Mouse (Mus musculus) left cerebral cortex, adult 2 months (tissue): ENCODE measurements around the gene Trak1. TPM values are rescaled to one million over a fixed set of nuclear protein-coding genes. Genes with fewer than 3 reads are reported as not detected.
A peak's percentile ranks its signal among the peaks of the same experiment; 100 is the strongest.

Experiments
- DNase-seq, 2 experiments: peaks; one replicate each; pipeline ENCODE4 v3.0.0; 2021 to 2022; ENCODE audit warnings: low spot score in 2 of 2, mixed read lengths in 1 of 2; ENCODE audit errors: extremely low spot score in 1 of 2
- H3K27ac ChIP-seq: fragments of 200-600 bp; 2 replicates; pipeline ENCODE4 v1.8.1; 2022
- H3K4me3 ChIP-seq: fragments of 200-600 bp; 2 replicates; pipeline ENCODE4 v1.8.1; 2022
- CTCF ChIP-seq: fragments of 200-600 bp; IDR thresholded peaks from 2 replicates; pipeline ENCODE4 v1.8.1; 2022; ENCODE audit warnings: antibody characterized with exemption, mild to moderate bottlenecking, moderate library complexity
- intact Hi-C: fragments of 180-260 bp; cut with DNase I; formaldehyde crosslinking; loops from one replicate; pipeline ENCODE4 v1.15.1; 2025
- total RNA-seq, 2 experiments: library from RNA; stranded (reverse); gene quantifications; 2 replicates each; pipeline ENCODE4 v1.2.3; 2021

Gene Trak1
- total RNA-seq, 2 experiments from 2014 or later: 247 to 298 TPM

GRCm38 (mm10) chr9:121494006-121494767, 196.9 kb downstream of the Trak1 start:
- TF ChIP-seq CTCF: no peak; the same call in 1 of the 2 replicates
- H3K27ac ChIP-seq: peak overlapping the region; percentile 90
- intact Hi-C loops: loop anchor here (2.0 kb wide), 1 partner anchor 63 kb away; no protein-coding TSS in a partner anchor
- H3K4me3 ChIP-seq: peak overlapping the region; percentile 65
- DNase-seq: no peak

- H3K4me3 ChIP-seq: peak within 1 kb of the TSS; percentile 65
- intact Hi-C loops: loop anchor here (1.0 to 2.0 kb wide), 2 partner anchors 61 to 106 kb away; no protein-coding TSS in a partner anchor
- H3K27ac ChIP-seq: peak within 1 kb of the TSS; percentile 90
- TF ChIP-seq CTCF: no peak
- DNase-seq: peak; percentile 48 to 76
Observed at GRCm38 (mm10) chr9:121495529-121495928, 198.2 kb downstream of the Trak1 start, which contains the start of gene Cck. Gene Cck, minus strand, starts transcription at chr9:121495694.

GRCm38 (mm10) chr9:121496102-121496501, 198.8 kb downstream of the Trak1 start:
- Histone ChIP-seq H3K27ac (peak overlapping the region; percentile 87), H3K4me3 (peak overlapping the region; percentile 65)
- intact Hi-C loops: no loop called here
- TF ChIP-seq CTCF: peak; percentile 26
- DNase-seq: no peak

GRCm38 (mm10) chr9:121505346-121505745, 208.0 kb downstream of the Trak1 start:
- peak overlapping the region; percentile 91 for H3K27ac ChIP-seq
- TF ChIP-seq CTCF: no peak
- intact Hi-C loops: no loop called here
- no peak overlapping the region for H3K4me3 ChIP-seq
- DNase-seq: peak; percentile 51 to 66

- intact Hi-C loops: loop anchor here (1.0 kb wide), 2 partner anchors 50 to 94 kb away; no protein-coding TSS in a partner anchor
- Histone ChIP-seq H3K4me3 (no peak overlapping the region), H3K27ac (peak overlapping the region; percentile 92)
- peak; percentile 35 to 52 for DNase-seq
- TF ChIP-seq CTCF: no peak
Observed at GRCm38 (mm10) chr9:121506478-121507180, 209.3 kb downstream of the Trak1 start.

GRCm38 (mm10) chr9:121511911-121512310, 214.6 kb downstream of the Trak1 start:
- no peak for DNase-seq
- TF ChIP-seq CTCF: no peak
- intact Hi-C loops: no loop called here
- H3K27ac ChIP-seq: no peak overlapping the region
- no peak overlapping the region for H3K4me3 ChIP-seq

- H3K27ac ChIP-seq: no peak overlapping the region
- intact Hi-C loops: no loop called here
- no peak overlapping the region for H3K4me3 ChIP-seq
- TF ChIP-seq CTCF: no peak
- no peak for DNase-seq
Observed at GRCm38 (mm10) chr9:121514462-121514861, 217.2 kb downstream of the Trak1 start.

DNA sequence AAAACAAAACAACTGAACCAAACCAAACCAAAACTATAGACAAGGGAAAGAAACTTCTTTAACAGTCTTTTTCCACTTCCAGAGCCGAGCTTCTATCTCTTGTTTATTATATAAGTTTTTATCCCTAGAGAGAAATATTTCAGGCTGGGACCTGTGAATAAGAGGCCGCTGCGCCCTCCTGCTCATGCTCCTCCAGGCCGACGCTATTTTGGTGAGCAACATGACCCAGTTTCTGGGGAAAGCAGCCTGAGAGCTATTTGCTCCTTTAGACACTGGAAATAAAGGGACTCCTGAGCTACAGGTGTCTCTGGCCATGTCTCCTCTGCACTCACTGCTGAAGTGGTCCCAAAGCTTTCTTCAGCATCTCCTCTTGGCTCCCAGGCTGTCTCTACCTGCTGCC, 222.7 kb downstream of the Trak1 start:
- DNase-seq: no peak
- no peak for TF ChIP-seq CTCF
- no peak overlapping the region for H3K27ac ChIP-seq
- intact Hi-C loops: no loop called here
- no peak overlapping the region for H3K4me3 ChIP-seq

Other genes with a start within 250 kb of the Trak1 start
- 1 to 10 TPM; 9.2 to 9.9 TPM for gene Ulk4, start 20.3 kb upstream of the Trak1 start, total RNA-seq
- 100 to 1,000 TPM; 710 to 764 TPM for gene Cck, start 198.2 kb downstream of the Trak1 start, total RNA-seq